Mouse (Mus musculus) left cerebral cortex, postnatal 25 days (tissue): ENCODE results near the gene Mdm1. TPM values are rescaled to one million over a fixed set of nuclear protein-coding genes. Genes with fewer than 3 reads are reported as not detected.

Source experiments
- DNase-seq, 2 experiments: peaks; one replicate each; pipeline ENCODE4 v3.0.0; 2022; ENCODE audit warnings: low spot score in 2 of 2, mixed read lengths in 1 of 2
- intact Hi-C: fragments of 180-260 bp; cut with DNase I; formaldehyde crosslinking; loops from one replicate; pipeline ENCODE4 v1.15.1; 2025
- total RNA-seq, 2 experiments: library from RNA; stranded (reverse); gene quantifications; 2 replicates each; pipeline ENCODE4 v1.2.3; 2021

The Mdm1 gene
- 1 to 10 TPM; 5.3 to 5.8 TPM for total RNA-seq

DNA sequence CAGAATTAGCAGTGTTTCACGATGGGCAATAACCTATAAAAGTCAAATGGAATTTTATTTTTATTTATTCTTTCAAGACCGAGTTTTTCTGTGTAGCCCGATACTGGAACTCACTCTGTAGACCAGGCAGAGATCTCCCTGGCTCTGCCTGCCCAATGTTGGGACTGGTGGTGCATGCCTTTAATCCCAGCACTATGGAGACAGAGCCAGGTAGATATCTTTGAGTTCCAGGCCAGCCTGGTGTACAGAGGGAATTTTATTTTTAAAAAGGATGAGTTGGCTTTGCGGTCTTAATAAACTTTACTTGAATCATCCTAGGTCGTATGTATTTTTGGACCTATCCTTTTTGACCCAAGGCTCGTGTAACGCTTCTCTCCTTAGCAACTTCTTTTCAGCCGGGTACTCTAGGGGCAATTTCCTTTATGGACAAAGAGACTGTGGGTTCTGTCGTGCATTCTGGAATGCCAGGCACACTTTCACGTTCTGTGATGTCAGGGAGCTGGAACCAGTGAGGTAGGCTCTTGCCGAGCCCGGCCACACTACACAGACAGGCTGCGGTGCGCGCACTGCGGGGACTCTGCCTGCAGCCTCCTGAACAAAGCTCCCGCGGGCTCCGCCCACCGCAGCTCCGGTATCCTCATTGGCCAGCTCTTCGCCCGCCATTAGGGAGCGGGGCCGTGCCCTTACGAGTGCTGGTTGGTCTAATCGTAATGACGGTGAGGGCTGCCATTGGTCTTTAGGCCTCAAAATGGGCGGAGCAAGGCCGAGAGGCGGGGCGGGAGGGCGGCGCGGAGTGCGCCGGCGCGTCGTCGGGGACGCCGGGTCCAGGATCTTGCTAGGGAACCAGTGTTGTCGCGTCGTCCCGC is at the start of gene Mdm1:
TSS of gene Mdm1 (plus strand) at position 794 of the 866 bp plus-strand sequence.
- intact Hi-C loops: no loop called here
- peak; percentile 96 to 99 for DNase-seq

DNA sequence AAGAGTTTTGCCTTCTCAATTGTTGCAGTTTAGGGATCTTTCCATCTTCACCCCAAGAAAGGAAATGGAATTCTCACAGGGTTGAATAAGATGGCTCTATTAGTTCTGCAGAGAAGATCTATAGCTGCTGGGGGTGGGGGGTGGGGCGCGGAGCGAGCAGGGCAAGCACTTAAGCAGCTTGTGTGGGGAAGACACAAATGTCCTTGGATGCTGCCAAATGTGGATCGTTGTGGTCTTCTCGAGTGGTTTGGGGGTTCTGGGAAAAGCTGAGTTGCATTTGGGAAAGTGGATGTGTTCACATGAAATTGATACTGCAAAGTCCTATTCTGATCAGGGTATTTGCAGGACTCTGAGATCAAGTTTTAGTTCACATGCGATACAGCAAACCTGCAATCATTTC is 48.9 kb upstream of the Mdm1 start:
- DNase-seq: no peak
- intact Hi-C loops: no loop called here

DNA sequence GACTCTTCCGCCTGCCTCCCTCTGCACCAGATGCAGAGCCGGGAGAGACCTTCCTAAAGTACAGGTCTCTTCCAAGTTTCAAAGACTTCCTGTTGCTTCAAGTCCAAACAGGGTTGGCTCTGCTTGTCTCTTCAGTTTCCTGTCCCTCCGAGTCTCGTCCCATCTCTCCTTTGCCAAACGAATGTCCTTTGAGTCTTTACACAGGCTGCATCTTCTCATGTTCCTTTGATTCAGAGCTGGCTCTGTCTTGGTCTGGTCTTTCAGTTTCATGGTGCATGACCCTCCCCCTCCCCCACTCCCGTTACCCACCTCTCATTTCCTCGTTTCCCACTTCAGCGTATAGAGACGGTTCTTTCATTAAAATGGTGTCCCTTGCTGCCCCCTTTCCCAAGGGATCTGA is 47.9 kb upstream of the Mdm1 start:
- intact Hi-C loops: no loop called here
- DNase-seq: no peak

DNA sequence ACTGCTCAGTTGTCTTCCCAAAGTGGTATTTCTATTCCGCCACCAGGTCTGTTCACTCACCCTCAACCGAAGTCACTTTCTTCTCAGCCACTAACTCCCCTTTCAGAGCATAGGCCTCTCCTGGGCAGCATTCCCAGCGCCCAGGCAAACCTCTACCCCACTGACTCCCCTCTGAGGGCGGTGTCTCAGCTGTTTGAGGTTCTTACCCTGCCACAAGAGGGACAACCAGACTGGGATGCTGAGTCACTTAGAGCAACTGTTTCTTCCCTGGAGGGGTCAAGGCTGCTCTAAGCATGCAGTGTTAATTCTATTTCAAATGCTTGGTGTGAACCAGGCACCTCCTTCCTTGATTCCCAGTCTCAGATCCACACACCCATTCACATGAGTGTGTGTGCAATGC is 46.8 kb upstream of the Mdm1 start:
- intact Hi-C loops: no loop called here

DNA sequence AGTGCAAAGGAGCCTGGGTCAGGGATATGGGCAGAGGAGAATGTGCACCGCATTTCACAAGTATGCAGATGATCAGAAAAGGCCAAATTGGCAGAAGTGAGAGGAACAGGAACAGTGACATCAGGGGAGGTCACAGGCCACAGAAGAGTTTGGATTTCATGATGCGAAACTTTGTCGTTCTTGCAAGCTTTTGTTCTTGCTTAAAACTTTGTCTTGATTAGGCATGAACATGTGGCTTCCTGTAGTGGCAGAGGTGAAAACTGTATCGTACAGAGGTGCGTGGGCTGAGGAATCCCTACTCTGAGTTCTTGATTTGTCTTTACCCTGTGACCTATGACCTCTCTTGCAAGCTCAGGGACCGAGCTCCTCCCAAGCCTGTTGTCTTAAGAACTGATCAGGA is 45.4 kb upstream of the Mdm1 start:
- no peak for DNase-seq
- intact Hi-C loops: no loop called here

More for the DNA sequence above, 46.8 kb upstream of the Mdm1 start:
- no peak for DNase-seq

DNA sequence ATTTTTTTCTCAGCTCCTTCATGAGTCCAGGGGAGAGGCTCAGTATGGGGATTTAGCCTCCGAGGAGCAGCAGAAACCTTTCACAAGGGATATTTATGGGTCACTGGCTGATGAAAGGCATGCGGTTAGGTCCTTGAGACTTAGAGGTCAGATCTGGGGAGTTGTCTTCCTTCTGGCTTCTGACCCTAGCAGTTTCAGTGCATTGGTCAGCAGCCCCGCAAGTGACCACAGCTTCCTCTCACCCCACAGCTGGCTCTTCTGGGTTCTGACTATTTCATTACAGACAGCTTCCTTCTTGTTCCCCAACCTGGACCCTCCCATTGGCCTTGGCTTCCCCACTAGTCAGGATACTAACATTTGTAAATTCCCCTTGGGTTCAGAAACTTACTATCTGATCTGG is 43.7 kb upstream of the Mdm1 start:
- peak in 1 of 2 experiments; percentile 23 for DNase-seq
- intact Hi-C loops: no loop called here

DNA sequence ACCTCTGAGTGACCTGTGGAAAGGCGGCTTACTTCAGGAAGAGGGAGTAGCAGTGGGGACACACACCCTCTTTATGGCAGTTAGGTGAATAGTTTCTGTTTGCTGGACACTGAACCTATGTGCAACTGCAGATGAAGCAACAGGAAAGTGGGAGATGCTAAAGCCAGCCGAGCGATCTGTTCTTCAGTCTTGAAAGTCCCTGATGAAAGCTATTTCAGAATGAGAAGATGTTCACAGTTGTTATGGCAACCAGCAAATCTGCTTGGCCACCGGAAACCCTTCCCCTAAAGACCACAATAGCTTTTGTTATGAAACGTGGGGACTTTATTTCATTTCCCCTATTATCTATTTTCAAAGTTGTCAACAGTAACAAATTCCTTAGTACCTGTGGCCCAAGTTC is 41.0 kb upstream of the Mdm1 start:
- peak in 1 of 2 experiments; percentile 24 for DNase-seq
- intact Hi-C loops: loop anchor here (5.0 kb wide), 2 partner anchors 118 to 193 kb away; no protein-coding TSS in a partner anchor

DNA sequence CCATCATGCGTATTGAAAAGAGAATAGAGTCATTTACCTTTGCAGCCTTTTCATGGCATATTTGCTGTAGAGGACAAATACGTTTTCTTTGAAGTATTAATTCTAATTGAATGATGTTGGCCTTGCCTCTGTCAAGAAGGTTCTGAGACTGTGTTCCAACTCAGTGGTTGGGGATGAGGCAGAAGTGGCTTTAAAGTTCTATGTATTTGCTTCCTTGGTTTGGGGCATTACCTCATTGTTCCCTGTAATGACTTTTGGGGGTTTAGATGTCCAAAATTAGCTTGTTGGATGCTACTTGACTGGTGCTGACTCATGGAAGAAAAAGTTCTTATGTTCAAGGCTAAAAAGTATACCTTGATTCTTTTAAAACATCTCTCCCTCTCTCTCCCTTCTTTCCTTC is 40.6 kb upstream of the Mdm1 start:
- intact Hi-C loops: loop anchor here (5.0 kb wide), 2 partner anchors 119 to 194 kb away; no protein-coding TSS in a partner anchor

DNA sequence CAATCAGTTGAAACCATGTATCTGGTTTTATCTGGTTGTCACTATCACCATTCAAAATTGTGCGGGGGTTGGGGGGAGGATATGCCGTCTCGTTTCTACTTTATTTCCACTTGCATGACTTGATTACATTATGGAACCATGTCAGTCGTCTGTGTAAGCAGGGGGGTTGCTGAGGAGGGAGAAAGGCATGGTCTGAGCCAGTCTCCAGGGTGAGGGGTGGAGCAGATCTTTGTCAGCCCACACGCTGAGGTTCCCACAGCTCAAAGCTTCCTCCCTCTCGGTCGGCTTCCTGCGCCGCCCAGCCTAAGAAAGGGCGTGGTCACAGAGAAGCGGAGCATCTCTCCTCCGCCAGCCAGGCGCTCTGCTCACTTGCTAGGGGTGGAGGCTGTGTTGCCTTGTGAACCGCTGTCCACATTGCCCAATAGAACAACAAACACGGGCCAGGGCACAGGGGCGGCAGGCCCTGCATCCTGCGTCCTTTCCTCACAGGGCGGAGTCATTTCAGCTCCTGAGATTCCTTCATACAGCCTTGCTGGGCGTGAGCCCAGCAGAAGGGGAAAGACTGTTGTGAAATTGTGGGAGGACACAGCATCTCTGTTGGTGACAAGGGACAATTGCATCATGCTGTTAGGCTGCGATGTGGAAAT is 38.5 kb upstream of the Mdm1 start:
- DNase-seq: peak; percentile 80 to 89
- intact Hi-C loops: loop anchor here (2.0 to 5.0 kb wide), 3 partner anchors 121 to 258 kb away; no protein-coding TSS in a partner anchor

More for the DNA sequence above, 40.6 kb upstream of the Mdm1 start:
- DNase-seq: no peak

DNA sequence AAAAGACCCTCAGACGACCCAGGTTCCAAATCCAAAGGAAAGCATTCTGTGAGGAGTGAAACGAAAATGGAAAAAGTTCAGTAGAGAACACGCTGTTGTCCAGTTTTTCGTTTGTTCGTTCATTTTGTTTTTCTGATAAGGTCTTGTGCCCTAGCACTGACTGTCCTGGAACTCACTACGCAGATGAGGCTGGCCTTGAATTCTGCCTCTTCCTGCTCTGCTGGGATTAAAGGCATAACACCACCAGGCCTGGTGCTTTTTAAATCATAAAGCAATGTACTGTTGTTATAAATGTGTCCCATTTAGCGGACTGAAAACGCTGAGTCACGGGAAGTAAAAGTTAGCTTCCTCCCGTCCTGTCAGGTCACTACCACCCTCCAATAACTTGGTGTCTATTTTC is 37.7 kb upstream of the Mdm1 start:
- intact Hi-C loops: loop anchor here (2.0 to 5.0 kb wide), 3 partner anchors 122 to 259 kb away; no protein-coding TSS in a partner anchor
- no peak for DNase-seq

DNA sequence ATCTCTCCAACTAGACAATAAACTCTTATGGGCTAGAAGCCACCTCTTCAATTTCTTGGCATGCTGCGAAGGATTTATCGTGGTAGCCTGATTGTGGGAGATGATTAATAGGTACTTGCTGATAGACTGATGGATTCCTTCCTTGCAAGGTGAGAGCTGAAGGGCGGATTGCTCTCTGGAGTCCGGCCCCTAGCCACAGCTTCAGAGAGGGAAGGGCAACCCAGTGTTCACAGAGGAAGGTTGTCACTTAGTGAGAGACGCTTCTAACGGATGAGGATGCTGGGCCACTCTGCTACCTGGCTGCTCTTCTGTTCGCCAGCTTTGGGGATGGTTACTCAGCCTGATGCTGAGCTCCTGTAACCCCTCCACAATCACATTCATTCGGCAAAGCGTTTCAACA is 34.6 kb upstream of the Mdm1 start:
- intact Hi-C loops: no loop called here
- DNase-seq: no peak

DNA sequence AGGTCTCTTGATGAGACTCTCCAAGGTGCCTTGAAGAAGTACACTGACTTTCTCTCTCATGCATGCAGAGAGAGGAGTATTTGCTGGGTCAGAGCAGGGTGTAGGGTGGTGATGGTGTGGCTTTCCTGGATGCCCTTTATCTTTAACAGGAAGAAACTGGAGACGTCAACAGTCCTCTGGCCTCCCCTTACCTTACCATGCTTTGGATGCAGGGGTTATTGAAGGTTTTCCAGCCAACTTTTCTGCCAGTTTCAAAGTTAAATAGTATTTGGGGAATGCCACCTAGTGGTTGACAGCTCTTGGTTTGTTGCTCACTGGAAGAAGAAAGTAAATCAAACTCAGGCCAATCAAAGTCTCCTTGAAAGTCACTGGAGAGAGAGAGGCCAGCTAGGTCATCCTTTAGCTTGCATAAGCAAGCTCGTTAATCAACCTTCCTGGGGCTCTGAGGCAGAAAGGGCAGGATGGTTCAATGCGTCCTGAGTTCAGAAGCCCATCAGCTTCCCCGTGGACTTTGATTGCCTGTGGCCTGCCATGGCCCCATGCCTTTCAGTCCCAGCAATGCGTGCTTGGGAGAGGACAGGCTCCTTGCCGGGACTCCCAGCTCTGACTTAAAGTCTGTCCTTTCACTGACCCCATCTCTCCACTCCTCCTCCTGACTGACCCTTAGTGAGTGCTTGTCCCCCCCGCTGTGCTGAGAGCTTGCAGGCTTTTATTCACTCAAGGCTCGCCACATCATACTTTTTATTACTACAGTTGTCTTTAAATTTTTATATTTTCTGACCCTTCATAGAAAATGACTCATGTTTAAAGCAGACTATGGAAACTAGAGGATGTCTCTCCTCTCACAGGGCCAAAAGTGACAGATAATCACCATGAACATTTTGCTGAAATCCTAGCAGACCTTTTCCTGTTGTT is 31.3 kb upstream of the Mdm1 start:
- peak; percentile 48 to 59 for DNase-seq
- intact Hi-C loops: loop anchor here (2.0 to 5.0 kb wide), 2 partner anchors 317 to 378 kb away; partner anchors contain the start of gene Nup107

DNA sequence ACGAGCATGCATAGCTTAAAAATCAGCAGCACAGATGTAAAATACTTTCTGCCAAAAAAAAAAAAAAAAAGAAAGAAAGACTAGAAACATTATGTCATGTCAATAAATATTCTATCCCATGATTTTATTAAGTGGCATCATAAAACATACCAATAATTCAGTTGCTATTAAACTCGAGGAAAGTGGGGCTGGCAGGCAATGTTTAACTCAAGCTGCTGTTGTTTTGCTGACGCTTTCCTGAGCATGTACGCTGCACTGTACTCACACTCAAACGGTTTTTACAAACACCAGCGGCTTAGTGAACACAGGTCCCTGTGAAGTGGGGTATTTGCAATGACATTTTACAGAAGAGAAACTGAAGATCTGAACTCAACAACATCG is 30.7 kb upstream of the Mdm1 start:
- intact Hi-C loops: loop anchor here (2.0 to 5.0 kb wide), 2 partner anchors 318 to 379 kb away; partner anchors contain the start of gene Nup107

DNA sequence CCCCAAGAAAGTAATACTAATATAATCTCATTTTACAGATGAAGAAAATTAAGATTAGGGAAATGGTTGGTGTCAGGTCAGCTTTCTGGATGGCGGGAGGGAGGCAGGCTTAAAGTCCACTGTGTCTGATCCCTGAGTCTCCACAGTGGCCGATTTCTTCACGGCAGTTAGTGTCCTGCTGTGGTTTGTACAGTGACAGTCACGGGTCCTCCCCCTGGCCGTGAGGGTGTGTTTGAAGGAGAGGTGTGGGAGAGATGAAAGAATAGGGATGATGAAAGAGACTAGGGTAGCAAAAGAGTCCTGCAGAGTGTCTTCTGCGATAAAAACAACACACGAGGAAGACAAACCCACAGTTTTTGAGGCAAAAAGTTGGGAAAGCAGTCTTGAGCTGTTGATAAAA is 30.0 kb upstream of the Mdm1 start:
- no peak for DNase-seq
- intact Hi-C loops: loop anchor here (2.0 to 5.0 kb wide), 2 partner anchors 319 to 379 kb away; partner anchors contain the start of gene Nup107

More for the DNA sequence above, 30.7 kb upstream of the Mdm1 start:
- DNase-seq: no peak

DNA sequence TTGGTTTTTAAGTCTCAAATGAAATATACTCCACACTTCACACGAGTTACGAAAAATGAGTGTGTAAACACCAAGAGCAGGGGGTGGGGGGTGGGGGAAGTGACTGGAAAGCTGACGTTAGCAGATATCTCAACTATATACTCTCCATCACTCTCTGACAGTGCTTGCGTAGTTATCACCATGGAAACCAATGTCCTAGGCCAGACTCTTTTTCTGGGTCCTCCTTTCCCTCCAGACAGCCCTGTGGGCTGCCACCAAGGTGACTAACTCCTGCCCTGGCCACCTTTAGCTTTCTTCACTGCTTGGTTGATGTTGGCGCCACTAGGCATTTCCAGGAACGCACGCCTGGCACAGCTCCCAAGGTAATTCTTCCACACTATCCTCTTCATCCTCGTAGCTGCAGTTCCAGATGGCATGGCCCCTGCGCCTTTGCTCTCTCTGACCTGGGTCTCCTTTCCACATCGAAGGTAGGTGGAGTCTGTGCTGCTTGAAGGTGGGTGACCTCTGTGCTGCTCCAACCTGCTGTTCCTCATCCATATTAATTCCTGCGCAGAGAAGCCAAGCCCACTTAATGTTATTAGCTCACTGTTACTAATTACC is 29.2 kb upstream of the Mdm1 start:
- intact Hi-C loops: loop anchor here (5.0 kb wide), 1 partner anchor 380 kb away; no protein-coding TSS in a partner anchor
- DNase-seq: no peak

DNA sequence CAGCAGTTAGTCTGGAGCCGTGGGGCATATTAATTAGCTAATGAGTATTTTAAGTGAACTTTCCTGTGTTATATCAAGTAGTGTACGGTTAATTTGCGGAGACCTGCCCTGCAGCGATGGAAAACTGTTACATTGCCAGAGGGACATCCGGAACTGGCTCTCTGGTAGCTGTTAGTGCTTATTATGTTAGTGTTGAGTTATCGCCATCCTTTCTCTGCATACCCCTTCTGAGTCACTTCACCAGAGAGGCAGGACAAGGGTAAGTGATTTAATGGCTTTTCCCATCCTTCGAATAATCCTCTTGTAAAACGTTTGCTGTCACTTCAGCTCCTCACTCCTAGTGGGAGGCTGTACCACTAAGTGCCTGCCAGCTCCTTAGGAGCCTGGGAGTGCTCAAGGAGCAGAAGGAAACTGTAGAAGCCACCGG is 28.3 kb upstream of the Mdm1 start:
- intact Hi-C loops: loop anchor here (5.0 kb wide), 1 partner anchor 381 kb away; no protein-coding TSS in a partner anchor

DNA sequence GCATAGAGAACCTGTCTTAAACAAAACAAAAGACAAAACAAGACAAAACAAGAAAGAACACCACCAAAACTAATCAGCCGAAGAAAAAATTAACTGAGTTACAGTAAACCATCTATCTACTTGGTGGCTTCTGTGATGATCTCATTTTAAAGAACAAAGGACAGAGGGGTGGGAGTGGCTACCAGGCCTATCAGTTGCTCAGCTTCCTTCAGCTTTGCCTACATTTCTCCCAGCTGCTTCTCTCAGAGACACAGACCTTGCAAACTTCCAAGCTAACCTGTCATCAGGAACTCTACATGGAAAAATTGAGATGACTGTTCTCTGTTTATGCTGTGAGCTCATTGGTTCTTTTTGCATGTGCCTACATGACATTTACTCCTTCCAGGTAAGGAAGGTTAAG is 27.3 kb upstream of the Mdm1 start:
- DNase-seq: no peak
- intact Hi-C loops: loop anchor here (5.0 kb wide), 1 partner anchor 382 kb away; no protein-coding TSS in a partner anchor

More for the DNA sequence above, 28.3 kb upstream of the Mdm1 start:
- no peak for DNase-seq

DNA sequence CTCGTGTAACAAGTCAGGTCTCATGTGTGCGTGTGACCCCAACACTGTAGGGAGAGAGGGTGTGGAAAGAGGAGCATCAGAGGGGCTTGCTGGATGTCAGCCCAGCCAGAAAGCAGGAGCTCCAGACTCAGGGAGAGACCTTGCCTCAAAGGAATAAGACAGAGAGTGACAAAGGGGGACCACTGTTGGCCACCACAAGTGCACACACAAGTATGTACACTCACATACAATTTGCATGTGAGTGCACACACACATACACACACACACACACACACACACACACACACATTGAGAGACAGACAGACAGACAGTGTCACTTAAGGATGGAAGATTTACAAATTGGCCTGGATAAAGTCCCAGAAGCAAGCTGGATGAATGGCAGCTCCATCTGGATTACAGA is 25.2 kb upstream of the Mdm1 start:
- intact Hi-C loops: no loop called here
- DNase-seq: no peak
